Mouse (Mus musculus) intestine, postnatal 0 days (tissue): ENCODE measurements around the gene Ftl1. TPM values are rescaled to one million over a fixed set of nuclear protein-coding genes. Genes with fewer than 3 reads are reported as not detected.
A peak's percentile ranks its signal among the peaks of the same experiment; 100 is the strongest.

Experiments
- ATAC-seq: fragments of 200-750 bp; cut with Nextera tagmentation; 2 replicates; pipeline ENCODE4 v1.8.0; 2017; ENCODE audit warnings: mild to moderate bottlenecking, moderate TSS enrichment, moderate library complexity
- H3K27ac ChIP-seq: fragments of 300-500 bp; sonication (generic); 2 replicates; pipeline ENCODE4 v1.5.1; 2014; ENCODE audit warnings: mild to moderate bottlenecking, low read depth, low read length, moderate library complexity
- H3K27me3 ChIP-seq: fragments of 300-500 bp; sonication (generic); replicated peaks from 2 replicates; pipeline ENCODE4 v1.6.1; 2014; ENCODE audit warnings: low read length, mixed read lengths; ENCODE audit not compliant: control insufficient read depth, insufficient read depth
- H3K36me3 ChIP-seq: fragments of 300-500 bp; sonication (generic); 2 replicates; pipeline ENCODE4 v1.6.1; 2014; ENCODE audit warnings: mild to moderate bottlenecking, moderate library complexity; ENCODE audit not compliant: control insufficient read depth, insufficient read depth
- H3K4me1 ChIP-seq: fragments of 300-500 bp; sonication (generic); replicated peaks from 2 replicates; pipeline ENCODE4 v1.6.1; 2014; ENCODE audit warnings: antibody characterized with exemption, low read length, mixed read lengths; ENCODE audit not compliant: control insufficient read depth, insufficient read depth
- H3K4me2 ChIP-seq: fragments of 300-500 bp; sonication (generic); replicated peaks from 2 replicates; pipeline ENCODE4 v1.6.1; 2014; ENCODE audit warnings: low read depth, mild to moderate bottlenecking, moderate library complexity
- H3K4me3 ChIP-seq: fragments of 300-500 bp; sonication (generic); 2 replicates; pipeline ENCODE4 v1.5.1; 2014; ENCODE audit warnings: low read depth, low read length
- H3K9ac ChIP-seq: fragments of 300-500 bp; sonication (generic); 2 replicates; pipeline ENCODE4 v1.6.1; 2014; ENCODE audit warnings: mild to moderate bottlenecking, low read depth, low read length
- H3K9me3 ChIP-seq: fragments of 300-500 bp; sonication (generic); 2 replicates; pipeline ENCODE4 v1.6.1; 2016; ENCODE audit warnings: mixed run types; ENCODE audit not compliant: control insufficient read depth
- CTCF ChIP-seq: sonication (generic); IDR thresholded peaks from 2 replicates; pipeline ENCODE4 v1.5.1; 2016; ENCODE audit warnings: low read depth, mild to moderate bottlenecking, control low read depth, antibody characterized with exemption, moderate library complexity
- WGBS: fragments of 180-500 bp; shearing (Covaris S2); extraction: QIAGEN DNeasy Blood & Tissue Kit; methylation state at CpG from one replicate; pipeline ENCODE4 v1.1.7; 2014; 5-methylcytosine and 5-hydroxymethylcytosine counted together
- polyA plus RNA-seq: library from polyadenylated mRNA; unstranded; fragments of >200 nt; fragmentation: Nextera tagmentation; extraction: Ambion mirVana; gene quantifications from 2 replicates; pipeline ENCODE4 v1.2.1, GENCODE M21; 2015

The Ftl1 gene
- polyA plus RNA-seq, 1 experiment from 2014 or later, result 14,059 TPM

- H3K4me1 ChIP-seq, result 0 out of 2 replicates have a peak, but pooled peaks cover under 1% of the 10 kb centered on the region
- H3K36me3 ChIP-seq, result peaks cover 49% of the 10 kb centered on the region
- ATAC-seq, result no peak
- H3K27me3 ChIP-seq, result peaks cover 22% of the 10 kb centered on the region
- no peaks in the 10 kb centered on the region for H3K9me3 ChIP-seq
- 42% methylated on average over 6 of the region's 6 CpGs for WGBS
- H3K4me2 ChIP-seq, result no peak within 1 kb of the TSS
- H3K27ac ChIP-seq, result no peak within 1 kb of the TSS; the same call in 1 of the 2 replicates
- H3K4me3 ChIP-seq, result no peak within 1 kb of the TSS
- no peak within 1 kb of the TSS for H3K9ac ChIP-seq
- no peak for TF ChIP-seq CTCF
Measured at GRCm38 (mm10) chr7:45420615-45420919, 39.1 kb downstream of the Ftl1 start, which contains the start of gene Lhb. Gene Lhb (plus strand): TSS chr7:45420820.

- Histone ChIP-seq H3K27me3 (peaks cover 27% of the 10 kb centered on the region), H3K4me2 (no peak overlapping the region), H3K4me3 (no peak overlapping the region), H3K9me3 (no peaks in the 10 kb centered on the region), H3K4me1 (0 out of 2 replicates have a peak, but pooled peaks cover 3% of the 10 kb centered on the region), H3K27ac (no peak overlapping the region), H3K36me3 (peaks cover 43% of the 10 kb centered on the region), H3K9ac (no peak overlapping the region)
- ATAC-seq, result no peak
- TF ChIP-seq CTCF, result no peak
- WGBS, result 10% methylated on average over 27 of the region's 27 CpGs
Measured at GRCm38 (mm10) chr7:45419859-45420614, 39.6 kb downstream of the Ftl1 start.

GRCm38 (mm10) chr7:45417962-45418492, 41.7 kb downstream of the Ftl1 start:
- whole genome bisulfite sequencing, result 14% methylated on average over 13 of the region's 13 CpGs

GRCm38 (mm10) chr7:45415636-45416035, 44.0 kb downstream of the Ftl1 start:
- peak overlapping the region; percentile 52 for H3K4me2 ChIP-seq
- peaks cover 59% of the 10 kb centered on the region for H3K27me3 ChIP-seq
- no peaks in the 10 kb centered on the region for H3K9me3 ChIP-seq
- no peak for ATAC-seq
- no peak overlapping the region for H3K9ac ChIP-seq
- peaks cover 14% of the 10 kb centered on the region; the same call in 1 of the 2 replicates for H3K4me1 ChIP-seq
- TF ChIP-seq CTCF, result no peak
- no peak overlapping the region for H3K27ac ChIP-seq
- H3K4me3 ChIP-seq, result peak overlapping the region; percentile 11; the same call in 1 of the 2 replicates
- WGBS, result 25% methylated on average over 37 of the region's 37 CpGs
- H3K36me3 ChIP-seq, result 0 out of 2 replicates have a peak, but pooled peaks cover under 1% of the 10 kb centered on the region

More at GRCm38 (mm10) chr7:45417962-45418492, 41.7 kb downstream of the Ftl1 start:
- ATAC-seq, result no peak
- Histone ChIP-seq H3K27ac (no peak overlapping the region), H3K9ac (no peak overlapping the region), H3K27me3 (peaks cover 46% of the 10 kb centered on the region), H3K9me3 (no peaks in the 10 kb centered on the region), H3K4me2 (no peak overlapping the region), H3K4me1 (peaks cover 14% of the 10 kb centered on the region; the same call in 1 of the 2 replicates), H3K36me3 (peaks cover 23% of the 10 kb centered on the region), H3K4me3 (no peak overlapping the region)
- TF ChIP-seq CTCF, result no peak

GRCm38 (mm10) chr7:45414740-45415224, 44.9 kb downstream of the Ftl1 start:
- Histone ChIP-seq H3K9me3 (no peaks in the 10 kb centered on the region), H3K4me2 (0 out of 2 replicates have a peak overlapping the region, but pooled peaks have one; percentile 52), H3K27me3 (peaks cover 66% of the 10 kb centered on the region), H3K36me3 (no peaks in the 10 kb centered on the region), H3K4me1 (peaks cover 14% of the 10 kb centered on the region; the same call in 1 of the 2 replicates), H3K4me3 (no peak overlapping the region), H3K27ac (no peak overlapping the region), H3K9ac (no peak overlapping the region)
- ATAC-seq, result no peak
- TF ChIP-seq CTCF, result no peak
- 52% methylated on average over 12 of the region's 12 CpGs for WGBS

GRCm38 (mm10) chr7:45413864-45414739, 45.6 kb downstream of the Ftl1 start:
- Histone ChIP-seq H3K27ac (no peak overlapping the region), H3K9me3 (no peaks in the 10 kb centered on the region), H3K9ac (peak overlapping the region; percentile 34), H3K4me2 (peak overlapping the region; percentile 94), H3K4me1 (peaks cover 14% of the 10 kb centered on the region; the same call in 1 of the 2 replicates), H3K36me3 (no peaks in the 10 kb centered on the region), H3K27me3 (peaks cover 71% of the 10 kb centered on the region), H3K4me3 (peak overlapping the region; percentile 58)
- no peak for TF ChIP-seq CTCF
- ATAC-seq, result peak; percentile 28; the same call in 1 of the 2 replicates
- 2% methylated on average over 27 of the region's 27 CpGs for WGBS
